Mouse (Mus musculus) thymus, adult 2 months (tissue): ENCODE measurements at regions not wholly inside any gene's neighbourhood (a gene's known extent, or its start where the extent isn't known, plus 50 kb on each side); places are given as distances from the start of the nearest gene placed in this dataset.

Experiments used
- DNase-seq: peaks from one replicate; pipeline ENCODE4 v3.0.0; 2021
- H3K27ac ChIP-seq: fragments of 200-500 bp; 2 replicates; pipeline ENCODE4 v1.5.1; 2012; ENCODE audit warnings: low read length, control low read depth; ENCODE audit not compliant: control insufficient read depth, insufficient read depth
- H3K27me3 ChIP-seq: fragments of 200-500 bp; 2 replicates; pipeline ENCODE4 v1.6.1; 2012; ENCODE audit warnings: mild to moderate bottlenecking, low read length, moderate library complexity, mixed read lengths; ENCODE audit not compliant: control insufficient read depth, insufficient read depth
- H3K36me3 ChIP-seq: fragments of 200-500 bp; 2 replicates; pipeline ENCODE4 v1.6.1; 2012; ENCODE audit warnings: mild to moderate bottlenecking, low read length, moderate library complexity; ENCODE audit not compliant: control insufficient read depth, insufficient read depth
- H3K4me1 ChIP-seq: fragments of 200-500 bp; replicated peaks from 2 replicates; pipeline ENCODE4 v1.6.1; 2012; ENCODE audit warnings: low read length; ENCODE audit not compliant: control insufficient read depth, insufficient read depth
- H3K4me3 ChIP-seq: fragments of 200-500 bp; 2 replicates; pipeline ENCODE4 v1.5.1; 2012; ENCODE audit warnings: mild to moderate bottlenecking, low read length, control low read depth, moderate library complexity; ENCODE audit not compliant: control insufficient read depth, insufficient read depth
- CTCF ChIP-seq: fragments of 200-500 bp; IDR thresholded peaks from 2 replicates; pipeline ENCODE4 v1.5.1; 2012; ENCODE audit warnings: mild to moderate bottlenecking, control low read depth, low read length, moderate library complexity, borderline replicate concordance; ENCODE audit not compliant: control insufficient read depth, poor library complexity, insufficient read depth; ENCODE audit errors: extremely low read depth
- POLR2A ChIP-seq: fragments of 200-500 bp; IDR thresholded peaks from 2 replicates; pipeline ENCODE4 v1.6.1; 2012; ENCODE audit warnings: mild to moderate bottlenecking, low read length, control low read depth, moderate library complexity; ENCODE audit not compliant: control insufficient read depth, poor library complexity, insufficient read depth; ENCODE audit errors: extremely low read depth
- WGBS: fragments of 180-500 bp; shearing (Covaris S2); methylation state at CpG from one replicate; pipeline ENCODE4 v1.1.7; 2018; 5-methylcytosine and 5-hydroxymethylcytosine counted together

- TF ChIP-seq CTCF (no peak), POLR2A (no peak)
- no peak for DNase-seq
- Histone ChIP-seq H3K4me3 (no peak overlapping the region), H3K36me3 (no peaks in the 10 kb centered on the region), H3K27ac (no peak overlapping the region), H3K4me1 (peaks cover 33% of the 10 kb centered on the region), H3K27me3 (no peaks in the 10 kb centered on the region)
- 91% methylated on average over 2 of the region's 2 CpGs for WGBS
Measured at GRCm38 (mm10) chr6:127243032-127243431, 91.0 kb upstream of the Ccnd2 start.

- peak; percentile 69 for DNase-seq
- Histone ChIP-seq H3K27ac (peak overlapping the region; percentile 83), H3K4me1 (peaks cover 28% of the 10 kb centered on the region), H3K36me3 (no peaks in the 10 kb centered on the region), H3K4me3 (peak overlapping the region; percentile 42), H3K27me3 (no peaks in the 10 kb centered on the region)
- 23% methylated on average over 4 of the region's 4 CpGs for WGBS
- TF ChIP-seq CTCF (no peak), POLR2A (0 out of 2 replicates have a peak, but pooled peaks have one; percentile 37)
Measured at GRCm38 (mm10) chr6:127245814-127246440, 93.9 kb upstream of the Ccnd2 start.

GRCm38 (mm10) chr6:127246730-127247129 lies 94.7 kb upstream of the Ccnd2 start:
- H3K27ac ChIP-seq: no peak overlapping the region
- WGBS: 95% methylated on average over 7 of the region's 7 CpGs
- no peaks in the 10 kb centered on the region for H3K27me3 ChIP-seq
- H3K36me3 ChIP-seq: no peaks in the 10 kb centered on the region
- peaks cover 29% of the 10 kb centered on the region for H3K4me1 ChIP-seq
- no peak overlapping the region for H3K4me3 ChIP-seq
- TF ChIP-seq POLR2A (no peak), CTCF (no peak)
- DNase-seq: no peak

GRCm38 (mm10) chr6:127247343-127247742 lies 95.3 kb upstream of the Ccnd2 start:
- TF ChIP-seq CTCF (no peak), POLR2A (no peak)
- H3K36me3 ChIP-seq: no peaks in the 10 kb centered on the region

GRCm38 (mm10) chr6:127250181-127250873 lies 98.3 kb upstream of the Ccnd2 start:
- TF ChIP-seq CTCF (no peak), POLR2A (no peak)
- H3K27ac ChIP-seq: no peak overlapping the region
- H3K4me1 ChIP-seq: peaks cover 29% of the 10 kb centered on the region
- H3K4me3 ChIP-seq: no peak overlapping the region
- 90% methylated on average over 8 of the region's 8 CpGs for WGBS
- H3K27me3 ChIP-seq: no peaks in the 10 kb centered on the region
- DNase-seq: no peak
- H3K36me3 ChIP-seq: no peaks in the 10 kb centered on the region

More at GRCm38 (mm10) chr6:127247343-127247742, 95.3 kb upstream of the Ccnd2 start:
- Histone ChIP-seq H3K4me3 (no peak overlapping the region), H3K27me3 (no peaks in the 10 kb centered on the region), H3K27ac (no peak overlapping the region), H3K4me1 (peaks cover 29% of the 10 kb centered on the region)
- 72% methylated on average over 5 of the region's 5 CpGs for WGBS
- no peak for DNase-seq

GRCm38 (mm10) chr6:127250874-127251670 lies 99.1 kb upstream of the Ccnd2 start:
- Histone ChIP-seq H3K27me3 (no peaks in the 10 kb centered on the region), H3K4me1 (peaks cover 25% of the 10 kb centered on the region), H3K27ac (no peak overlapping the region), H3K36me3 (no peaks in the 10 kb centered on the region), H3K4me3 (no peak overlapping the region)
- 83% methylated on average over 11 of the region's 11 CpGs for WGBS
- TF ChIP-seq POLR2A (no peak), CTCF (no peak)
- no peak for DNase-seq
